Mouse (Mus musculus): ENCODE results near the gene Cyp2d26.

Gene Cyp2d26

GRCm38 (mm10) chr15:82748141-82748540 lies 46.0 kb downstream of the Cyp2d26 start:
- no peak for DNase-seq

- DNase-seq: no peak
Observed at GRCm38 (mm10) chr15:82747516-82747915, 46.6 kb downstream of the Cyp2d26 start.

All from right cerebral cortex, postnatal 14 days (tissue).